Mouse (Mus musculus): ENCODE measurements at regions not wholly inside any gene's neighbourhood (a gene's known extent, or its start where the extent isn't known, plus 50 kb on each side); places are given as distances from the start of the nearest gene placed in this dataset.

- no peaks in the 10 kb centered on the region for H3K36me3 ChIP-seq
- H3K4me3 ChIP-seq (replicated peaks) = no peak overlapping the region
- H3K9ac ChIP-seq = no peak overlapping the region
- H3K9me3 ChIP-seq = no peaks in the 10 kb centered on the region
- H3K27me3 ChIP-seq (replicated peaks) = no peaks in the 10 kb centered on the region
- no peaks in the 10 kb centered on the region for H3K4me1 ChIP-seq
- H3K27ac ChIP-seq = no peak overlapping the region
- ATAC-seq (ENCODE audit: insufficient read depth, low FRiP score, low read depth) = no peak
- WGBS = 64% methylated on average over 2 of the region's 2 CpGs
- no peak overlapping the region for H3K4me2 ChIP-seq
Observed at GRCm38 (mm10) chr9:17454397-17454796, 837.5 kb upstream of the Chordc1 start.

- WGBS = 69% methylated on average over 2 of the region's 2 CpGs
Observed at GRCm38 (mm10) chr9:17466379-17466778, 825.5 kb upstream of the Chordc1 start.

GRCm38 (mm10) chr9:17484701-17485422, 807.1 kb upstream of the Chordc1 start:
- H3K27me3 ChIP-seq (replicated peaks) = no peaks in the 10 kb centered on the region
- no peak overlapping the region for H3K27ac ChIP-seq
- no peak overlapping the region for H3K9ac ChIP-seq
- H3K4me2 ChIP-seq = no peak overlapping the region
- no peaks in the 10 kb centered on the region for H3K4me1 ChIP-seq
- ATAC-seq (ENCODE audit: insufficient read depth, low FRiP score, low read depth) = no peak
- H3K4me3 ChIP-seq (replicated peaks) = no peak overlapping the region
- H3K36me3 ChIP-seq = no peaks in the 10 kb centered on the region
- no peaks in the 10 kb centered on the region for H3K9me3 ChIP-seq
- 79% methylated on average over 3 of the region's 3 CpGs for WGBS

More at GRCm38 (mm10) chr9:17466379-17466778, 825.5 kb upstream of the Chordc1 start:
- Histone ChIP-seq H3K9me3 (no peaks in the 10 kb centered on the region), H3K4me3 (replicated peaks) (no peak overlapping the region), H3K36me3 (no peaks in the 10 kb centered on the region), H3K4me1 (no peaks in the 10 kb centered on the region), H3K27me3 (replicated peaks) (no peaks in the 10 kb centered on the region), H3K4me2 (no peak overlapping the region), H3K27ac (no peak overlapping the region), H3K9ac (no peak overlapping the region)
- ATAC-seq (ENCODE audit: insufficient read depth, low FRiP score, low read depth) = no peak

- Histone ChIP-seq H3K9me3 (no peaks in the 10 kb centered on the region), H3K36me3 (no peaks in the 10 kb centered on the region), H3K4me1 (no peaks in the 10 kb centered on the region), H3K9ac (no peak overlapping the region), H3K27me3 (replicated peaks) (no peaks in the 10 kb centered on the region), H3K27ac (no peak overlapping the region), H3K4me3 (replicated peaks) (no peak overlapping the region), H3K4me2 (no peak overlapping the region)
- no peak for ATAC-seq (ENCODE audit: insufficient read depth, low FRiP score, low read depth)
- WGBS = 37% methylated on average over 7 of the region's 7 CpGs
Observed at GRCm38 (mm10) chr9:17500161-17500756, 791.7 kb upstream of the Chordc1 start.

DNA sequence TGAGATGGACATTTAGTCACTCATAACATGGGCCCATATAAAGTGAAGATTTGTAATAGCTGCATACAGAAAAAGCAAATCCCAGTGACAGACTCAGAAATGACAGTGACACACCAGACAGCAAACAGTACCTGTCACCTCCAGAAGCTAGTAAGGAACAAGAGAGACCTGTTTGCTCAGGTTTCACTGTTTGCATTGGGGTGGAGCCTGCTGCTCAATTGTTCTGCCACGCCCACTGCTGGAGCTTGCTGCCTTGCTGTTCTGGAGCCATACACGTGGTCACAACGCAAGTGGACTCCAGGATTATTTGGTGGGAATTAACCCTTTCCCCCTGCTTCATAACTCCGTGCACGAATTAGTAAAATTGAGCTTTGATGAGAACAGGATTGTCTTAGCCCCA, 783.2 kb upstream of the Chordc1 start:
- H3K9me3 ChIP-seq = no peaks in the 10 kb centered on the region
- no peak overlapping the region for H3K9ac ChIP-seq
- H3K27ac ChIP-seq = no peak overlapping the region
- 46% methylated on average over 5 of the region's 5 CpGs for WGBS
- H3K4me1 ChIP-seq = no peaks in the 10 kb centered on the region
- H3K4me2 ChIP-seq = no peak overlapping the region
- H3K4me3 ChIP-seq (replicated peaks) = no peak overlapping the region
- ATAC-seq (ENCODE audit: insufficient read depth, low FRiP score, low read depth) = peak; percentile 60; the same call in 1 of the 2 replicates
- no peaks in the 10 kb centered on the region for H3K27me3 ChIP-seq (replicated peaks)
- H3K36me3 ChIP-seq = no peaks in the 10 kb centered on the region

DNA sequence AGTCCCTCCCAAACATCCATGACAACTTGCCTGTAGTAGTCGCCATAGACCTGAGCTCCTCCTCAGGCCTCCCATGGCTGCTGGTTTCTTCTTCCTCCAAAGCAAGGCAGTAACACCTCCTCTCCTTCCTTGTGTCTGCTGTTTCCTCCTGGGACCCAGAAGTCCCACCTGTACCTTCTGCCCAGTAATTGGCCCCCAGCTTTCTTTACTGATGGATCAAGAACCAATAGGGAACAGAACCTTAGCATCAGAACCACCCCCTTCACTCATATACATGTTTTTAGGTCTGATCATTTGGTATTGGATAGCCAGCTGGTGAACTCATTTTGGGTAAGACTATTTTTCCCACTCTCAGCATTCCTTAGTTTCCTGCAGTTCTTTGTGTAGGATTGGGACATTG, 735.7 kb upstream of the Chordc1 start:
- Histone ChIP-seq H3K27ac (no peak overlapping the region), H3K9ac (no peak overlapping the region), H3K36me3 (no peaks in the 10 kb centered on the region), H3K4me3 (replicated peaks) (no peak overlapping the region), H3K27me3 (replicated peaks) (no peaks in the 10 kb centered on the region), H3K9me3 (no peaks in the 10 kb centered on the region), H3K4me2 (no peak overlapping the region), H3K4me1 (no peaks in the 10 kb centered on the region)
- WGBS = 71% methylated on average over 1 of the region's 1 CpGs
- ATAC-seq (ENCODE audit: insufficient read depth, low FRiP score, low read depth) = no peak

GRCm38 (mm10) chr9:17557611-17558370, 734.1 kb upstream of the Chordc1 start:
- Histone ChIP-seq H3K9me3 (no peaks in the 10 kb centered on the region), H3K36me3 (no peaks in the 10 kb centered on the region), H3K4me2 (no peak overlapping the region), H3K27me3 (replicated peaks) (no peaks in the 10 kb centered on the region), H3K4me1 (no peaks in the 10 kb centered on the region), H3K9ac (no peak overlapping the region), H3K27ac (no peak overlapping the region), H3K4me3 (replicated peaks) (no peak overlapping the region)
- ATAC-seq (ENCODE audit: insufficient read depth, low FRiP score, low read depth) = no peak
- 85% methylated on average over 5 of the region's 5 CpGs for WGBS

- no peak overlapping the region for H3K9ac ChIP-seq
- no peaks in the 10 kb centered on the region for H3K36me3 ChIP-seq
- no peak for ATAC-seq (ENCODE audit: insufficient read depth, low FRiP score, low read depth)
- H3K27ac ChIP-seq = no peak overlapping the region
- no peaks in the 10 kb centered on the region for H3K9me3 ChIP-seq
- no peak overlapping the region for H3K4me2 ChIP-seq
- H3K4me3 ChIP-seq (replicated peaks) = no peak overlapping the region
- H3K4me1 ChIP-seq = no peaks in the 10 kb centered on the region
- no peaks in the 10 kb centered on the region for H3K27me3 ChIP-seq (replicated peaks)
- 68% methylated on average over 3 of the region's 3 CpGs for WGBS
Observed at GRCm38 (mm10) chr9:17567784-17568518, 724.0 kb upstream of the Chordc1 start.

GRCm38 (mm10) chr9:17587558-17587957, 704.4 kb upstream of the Chordc1 start:
- Histone ChIP-seq H3K27ac (no peak overlapping the region), H3K36me3 (no peaks in the 10 kb centered on the region), H3K9ac (no peak overlapping the region), H3K4me1 (no peaks in the 10 kb centered on the region), H3K9me3 (no peaks in the 10 kb centered on the region), H3K4me3 (replicated peaks) (no peak overlapping the region), H3K27me3 (replicated peaks) (no peaks in the 10 kb centered on the region), H3K4me2 (no peak overlapping the region)
- 77% methylated on average over 2 of the region's 2 CpGs for WGBS
- ATAC-seq (ENCODE audit: insufficient read depth, low FRiP score, low read depth) = no peak

DNA sequence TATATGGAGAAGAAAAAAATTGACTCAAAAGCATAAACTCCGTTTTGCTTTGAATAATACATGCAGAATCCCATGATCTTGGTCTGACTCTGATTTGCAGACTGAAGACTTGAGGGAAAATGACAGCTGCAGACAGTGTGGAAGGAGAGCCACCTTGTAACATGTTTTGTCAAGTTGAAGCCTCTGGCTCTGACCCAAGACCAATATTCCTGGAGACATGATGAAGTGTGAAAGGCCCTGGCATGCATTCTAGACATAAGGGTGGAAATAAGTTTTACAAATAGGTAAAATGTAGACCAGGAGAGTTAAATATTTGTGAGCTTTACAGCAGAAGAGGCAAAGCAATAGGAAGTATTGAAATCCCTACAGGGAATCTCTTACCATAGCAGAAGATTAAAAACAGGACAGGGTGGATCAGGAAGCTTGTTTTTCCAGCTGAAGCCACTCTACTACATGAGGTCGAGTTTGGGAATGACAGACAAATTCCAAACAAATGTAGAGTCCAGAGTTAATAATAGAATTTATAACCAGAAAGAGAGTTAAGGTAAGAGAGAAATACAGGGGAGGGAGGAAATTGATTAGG, 703.9 kb upstream of the Chordc1 start:
- no peak overlapping the region for H3K4me2 ChIP-seq
- H3K36me3 ChIP-seq = no peaks in the 10 kb centered on the region
- no peaks in the 10 kb centered on the region for H3K9me3 ChIP-seq
- no peaks in the 10 kb centered on the region for H3K27me3 ChIP-seq (replicated peaks)
- no peak overlapping the region for H3K4me3 ChIP-seq (replicated peaks)
- H3K4me1 ChIP-seq = no peaks in the 10 kb centered on the region
- H3K27ac ChIP-seq = no peak overlapping the region
- ATAC-seq (ENCODE audit: insufficient read depth, low FRiP score, low read depth) = no peak
- WGBS = 53% methylated on average over 2 of the region's 2 CpGs
- H3K9ac ChIP-seq = no peak overlapping the region

DNA sequence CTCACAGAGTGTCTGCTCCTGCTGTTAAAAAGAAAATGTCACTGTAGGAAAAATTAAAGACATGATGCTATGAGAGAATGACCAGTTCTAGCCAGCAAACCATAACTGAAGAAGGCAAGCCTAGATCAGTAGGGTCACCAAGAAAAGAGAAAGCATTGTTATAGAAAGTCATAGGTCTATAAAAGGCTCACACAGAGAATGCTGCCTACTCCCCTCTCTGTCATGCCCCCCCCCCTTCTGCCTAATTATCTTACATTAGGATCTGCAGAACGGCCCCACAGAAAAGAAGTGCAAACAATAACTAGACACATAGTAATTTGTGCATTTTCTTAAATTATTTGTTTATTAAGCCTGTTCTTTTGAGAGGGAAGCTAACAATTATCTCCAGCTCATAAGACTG, 680.8 kb upstream of the Chordc1 start:
- H3K4me3 ChIP-seq (replicated peaks) = no peak overlapping the region
- WGBS = 56% methylated on average over 1 of the region's 1 CpGs
- no peak overlapping the region for H3K4me2 ChIP-seq
- H3K36me3 ChIP-seq = no peaks in the 10 kb centered on the region
- H3K9ac ChIP-seq = no peak overlapping the region
- no peaks in the 10 kb centered on the region for H3K27me3 ChIP-seq (replicated peaks)
- no peaks in the 10 kb centered on the region for H3K9me3 ChIP-seq
- H3K27ac ChIP-seq = no peak overlapping the region
- no peaks in the 10 kb centered on the region for H3K4me1 ChIP-seq
- ATAC-seq (ENCODE audit: insufficient read depth, low FRiP score, low read depth) = no peak
